Mouse (Mus musculus) erythroblast, embryonic 14.5 days (primary cell): Measurements from ENCODE around the gene Slc25a47.

ENCODE experiments used
- GATA1 ChIP-seq: IDR thresholded peaks from 2 replicates; pipeline ENCODE4 v1.6.1; 2012; ENCODE audit warnings: low read length, inconsistent platforms, mixed read lengths
- TAL1 ChIP-seq: IDR thresholded peaks from 3 replicates; pipeline ENCODE4 v1.6.1; 2012; ENCODE audit warnings: low read length, inconsistent platforms, mixed read lengths

DNA sequence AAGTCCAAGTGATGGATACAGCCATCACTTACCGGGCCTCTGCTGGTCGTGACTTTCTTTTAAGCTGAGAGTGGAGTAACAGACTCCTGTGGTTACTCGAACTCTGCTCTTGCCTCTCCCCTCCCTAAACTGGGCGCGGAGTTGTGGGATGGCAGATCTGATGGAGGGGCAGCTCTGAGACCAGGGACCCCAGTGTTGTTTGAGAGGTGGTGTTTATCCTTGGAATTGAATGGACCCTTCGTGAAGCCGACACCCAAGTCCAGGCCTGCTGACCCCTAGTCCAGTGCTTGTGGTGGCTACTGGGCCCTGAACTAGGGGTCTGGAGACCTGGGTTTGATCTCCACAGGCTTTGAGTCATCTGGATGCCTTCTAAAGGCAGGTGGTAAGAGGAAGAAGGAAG, 876 bp downstream of the Slc25a47 start:
- TF ChIP-seq GATA1 (no peak), TAL1 (no peak)
